In genomic region chr5:113393766-113394165, GRCm38 (mm10) we compare ENCODE assay signal across 29 mouse cellular contexts. TPM values are rescaled to one million over a fixed set of nuclear protein-coding genes. Genes with fewer than 3 reads are reported as not detected.
DNase-seq lines count a peak whose midpoint lies in the region; TF ChIP-seq lines count a peak whose summit lies in the region.
"Had no signal": no experiment of that assay in that cellular context is flagged by ENCODE, and none has a peak within 500 bp of the region (broad histone marks: within the 10 kb centered on the region; RNA-seq: fewer than 3 reads in every experiment).

No protein-coding gene starts in this region.

- no peak overlapping the region for H3K4me3 ChIP-seq in CH12.LX (replicated peaks in 1 of 3; ENCODE audit: low read depth in 2 of 3, low read length in 2 of 3, poor library complexity in 1 of 3)
- H3K4me3 ChIP-seq in thymus, adult 2 months (ENCODE audit: control insufficient read depth, insufficient read depth, low read length) = no peak overlapping the region
- H3K4me3 ChIP-seq: embryonic facial prominence, embryonic 15.5 days; erythroblast, embryonic 14.5 days; forebrain, embryonic 15.5 days; heart, adult 2 months; heart, embryonic 12.5 days; hindbrain, embryonic 15.5 days had no signal

- DNase-seq in layer of hippocampus, adult 18-20 months (ENCODE audit: low spot score in 2 of 2) = peak; percentile 28 to 66
- no peak for DNase-seq in layer of hippocampus, postnatal 10 days (ENCODE audit: low spot score in 2 of 2)
- DNase-seq in CH12.LX (ENCODE audit: extremely low read depth) (peak; percentile 26), R1 (ENCODE audit: low read depth, low spot score) (peak; percentile 60), liver (no peak)
- DNase-seq in layer of hippocampus, adult 9-10 months (ENCODE audit: low spot score) = peak; percentile 31
- DNase-seq in thymus, adult 2 months = no peak
- DNase-seq: adrenal gland, postnatal 25 days; cerebellum, adult 2 months; cerebellum, postnatal 10 days; embryo, embryonic 11 days; gastrocnemius, postnatal 14 days; heart, adult 2 months had no signal

- TF ChIP-seq RAD21 in CH12.LX (IDR thresholded peaks at IDR 0.05; ENCODE audit: low read depth, low read length) = no peak

- TF ChIP-seq POLR2A in CH12.LX (IDR thresholded peaks at IDR 0.05; ENCODE audit: low read depth, low read length) = no peak
- TF ChIP-seq POLR2A in thymus, adult 2 months (IDR thresholded peaks at IDR 0.05; ENCODE audit: control insufficient read depth, extremely low read depth, insufficient read depth, low read length, poor library complexity) = no peak

- H3K79me2 ChIP-seq in CH12.LX (replicated peaks; ENCODE audit: control insufficient read depth, extremely low read depth, insufficient read depth, poor library complexity, severe bottlenecking) = no peaks in the 10 kb centered on the region

- peaks cover 46% of the 10 kb centered on the region for H3K27me3 ChIP-seq in CH12.LX (replicated peaks)
- no peaks in the 10 kb centered on the region for H3K27me3 ChIP-seq in thymus, adult 2 months (ENCODE audit: control insufficient read depth, insufficient read depth, low read length)
- H3K27me3 ChIP-seq: embryonic facial prominence, embryonic 15.5 days; forebrain, embryonic 15.5 days; hindbrain, embryonic 15.5 days had no signal

- no peak for TF ChIP-seq CTCF in CH12.LX (conservative IDR thresholded peaks at IDR 0.05 in 1 of 2, IDR thresholded peaks at IDR 0.05 in 1 of 2; ENCODE audit: low read depth in 2 of 2, low read length in 2 of 2)
- TF ChIP-seq CTCF in thymus, adult 2 months (IDR thresholded peaks at IDR 0.05; ENCODE audit: borderline replicate concordance, control insufficient read depth, extremely low read depth, insufficient read depth, low read length, poor library complexity) = no peak

- dilution Hi-C loops in CH12.LX (cut with MboI; ENCODE audit: extremely low pct_ligation_motif_present, extremely low pct_unique_long_range_greater_than_20kb, low sequenced_read_pairs) = no loop called here

- WGBS in thymus, adult 2 months = 57% methylated on average over 8 of the region's 8 CpGs

- H3K9ac ChIP-seq in CH12.LX (ENCODE audit: insufficient read depth, low read depth) = no peak overlapping the region
- H3K9ac ChIP-seq: embryonic facial prominence, embryonic 15.5 days; forebrain, embryonic 15.5 days; heart, embryonic 12.5 days; hindbrain, embryonic 15.5 days had no signal

- H3K9me3 ChIP-seq in CH12.LX (replicated peaks; ENCODE audit: low read length) = peaks cover 5% of the 10 kb centered on the region
- H3K9me3 ChIP-seq: embryonic facial prominence, embryonic 15.5 days; forebrain, embryonic 15.5 days; heart, embryonic 12.5 days; hindbrain, embryonic 15.5 days had no signal

- no peak for TF ChIP-seq EP300 in CH12.LX (IDR thresholded peaks at IDR 0.05; ENCODE audit: low read length)

- no peak overlapping the region for H3K4me2 ChIP-seq in CH12.LX (ENCODE audit: insufficient read depth, low read depth, poor library complexity, severe bottlenecking)
- H3K4me2 ChIP-seq: embryonic facial prominence, embryonic 15.5 days; forebrain, embryonic 15.5 days; heart, embryonic 12.5 days; hindbrain, embryonic 15.5 days had no signal

- no peak overlapping the region for H3K27ac ChIP-seq in CH12.LX (ENCODE audit: insufficient read depth, low read depth)
- no peak overlapping the region for H3K27ac ChIP-seq in thymus, adult 2 months (ENCODE audit: control insufficient read depth, insufficient read depth, low read length)
- H3K27ac ChIP-seq: embryonic facial prominence, embryonic 15.5 days; forebrain, embryonic 15.5 days; heart, adult 2 months; hindbrain, embryonic 15.5 days had no signal

- H3K36me3 ChIP-seq in CH12.LX (replicated peaks in 1 of 2; ENCODE audit: control insufficient read depth in 1 of 2, insufficient read depth in 1 of 2, low read length in 1 of 2) = no peaks in the 10 kb centered on the region
- H3K36me3 ChIP-seq in thymus, adult 2 months (ENCODE audit: control insufficient read depth, insufficient read depth, low read length) = no peaks in the 10 kb centered on the region
- H3K36me3 ChIP-seq: embryonic facial prominence, embryonic 15.5 days; forebrain, embryonic 15.5 days; G1E; heart, embryonic 12.5 days; hindbrain, embryonic 15.5 days had no signal

- peaks cover 0 to 6% of the 10 kb centered on the region in 2 experiments; a peak in 1 of 4 replicates for H3K4me1 ChIP-seq in CH12.LX (ENCODE audit: control insufficient read depth in 1 of 2, insufficient read depth in 2 of 2)
- no peaks in the 10 kb centered on the region for H3K4me1 ChIP-seq in thymus, adult 2 months (replicated peaks; ENCODE audit: control insufficient read depth, insufficient read depth, low read length)
- H3K4me1 ChIP-seq: embryonic facial prominence, embryonic 15.5 days; forebrain, embryonic 15.5 days; heart, embryonic 12.5 days had no signal

- in situ Hi-C loops in CH12.LX (cut with MboI; ENCODE audit: low pct_ligation_motif_present, low pct_unique_long_range_greater_than_20kb, low sequenced_read_pairs) = no loop called here

TF ChIP-seq in CH12.LX, 34 proteins besides CTCF, POLR2A, EP300 and RAD21:
- TF ChIP-seq ZNF384 (IDR thresholded peaks at IDR 0.05; ENCODE audit: low read depth, low read length) (no peak), BHLHE40 (IDR thresholded peaks at IDR 0.05; ENCODE audit: low read depth, low read length) (no peak)
TF ChIP-seq in CH12.LX: peak in this region for 0.

RNA-seq across cellular contexts. Expression of gene Aym1, which starts 36.7 kb away (rescaled TPM):
- not detected for total RNA-seq in layer of hippocampus, adult 18-20 months (2021)
- not detected for total RNA-seq in layer of hippocampus, postnatal 10 days (2021)
- total RNA-seq in CH12.LX (2012; rRNA removed) (not detected in 2 replicates), CH12.LX (2014; rRNA removed) (not detected in 2 replicates)
- polyA plus RNA-seq in CH12.LX (2012; ENCODE audit: insufficient read length, low read depth) = not detected in 2 replicates
- not detected in 2 replicates for polyA plus RNA-seq in thymus, adult 2 months (2012; rRNA removed)
- total RNA-seq: adrenal gland, adult 18-20 months; adrenal gland, postnatal 25 days; G1E; gastrocnemius, adult 18-20 months; gastrocnemius, postnatal 14 days; heart, adult 2 months; heart, postnatal 25 days had no signal
- polyA plus RNA-seq: activated CD4-positive, CD25-positive, alpha-beta regulatory T cell, adult 4 months; cerebellum, adult 2 months; embryonic facial prominence, embryonic 11.5 days; embryonic facial prominence, embryonic 15.5 days; erythroblast, embryonic 14.5 days; forebrain, embryonic 11.5 days; forebrain, embryonic 15.5 days; frontal cortex, adult 2 months; G1E; gonadal fat pad, adult 2 months; heart, adult 2 months; heart, embryonic 12.5 days; heart, embryonic 16.5 days; hindbrain, embryonic 11.5 days; hindbrain, embryonic 15.5 days had no signal

Comparison
In these comparisons a context has a peak if more than half of its experiments do, and no peak if none do; other contexts are left out.
1. DNase-seq: peak in layer of hippocampus, adult 18-20 months (2 of 2), CH12.LX (single experiment), R1 (single experiment) and layer of hippocampus, adult 9-10 months (single experiment); none in layer of hippocampus, postnatal 10 days (0 of 2), thymus, adult 2 months (single experiment) and liver (single experiment).